Mouse (Mus musculus) ES-Bruce4 (cell line): Measurements from ENCODE around the gene Astn1.

Source experiments
- CTCF ChIP-seq: IDR thresholded peaks from one replicate; pipeline ENCODE4 v1.8.1; 2011; ENCODE audit warnings: low read depth, low read length
- EP300 ChIP-seq: IDR thresholded peaks from 2 replicates; pipeline ENCODE4 v1.6.1; 2011; ENCODE audit warnings: low read depth, low read length; ENCODE audit not compliant: insufficient read depth
- POLR2A ChIP-seq: IDR thresholded peaks from one replicate; pipeline ENCODE4 v1.8.1; 2011; ENCODE audit warnings: low read length; ENCODE audit not compliant: insufficient read depth

DNA sequence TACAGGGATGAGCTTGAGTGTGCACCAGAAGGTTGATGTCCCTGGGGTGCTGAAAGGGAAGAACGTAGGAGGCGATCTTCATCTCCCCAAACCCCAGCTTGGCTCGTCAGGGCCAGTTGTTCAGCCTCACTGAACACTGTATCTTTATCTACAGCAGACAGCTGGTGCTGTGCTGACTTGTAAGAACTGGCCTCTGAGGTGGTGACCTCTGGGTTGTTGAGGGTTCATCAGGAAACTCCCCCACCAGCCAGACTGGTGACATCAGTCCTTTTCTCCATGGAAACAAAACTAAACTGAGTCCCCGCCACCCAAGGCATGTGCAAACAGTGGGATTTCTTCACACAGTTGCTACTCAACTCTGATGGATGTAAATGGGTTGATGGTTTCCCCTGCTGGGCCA lies 138.9 kb downstream of the Astn1 start:
- TF ChIP-seq EP300 (no peak), CTCF (no peak), POLR2A (no peak)
